Mouse (Mus musculus) right cerebral cortex, adult 2 months (tissue): ENCODE measurements at regions not wholly inside any gene's neighbourhood (a gene's known extent, or its start where the extent isn't known, plus 50 kb on each side); places are given as distances from the start of the nearest gene placed in this dataset.

Experiments used
- DNase-seq, 2 experiments: peaks; one replicate each; pipeline ENCODE4 v3.0.0; 2021 to 2022; ENCODE audit warnings: low spot score in 2 of 2

GRCm38 (mm10) chr16:97234321-97234720 lies 63.8 kb upstream of the Dscam start:
- no peak for DNase-seq

DNA sequence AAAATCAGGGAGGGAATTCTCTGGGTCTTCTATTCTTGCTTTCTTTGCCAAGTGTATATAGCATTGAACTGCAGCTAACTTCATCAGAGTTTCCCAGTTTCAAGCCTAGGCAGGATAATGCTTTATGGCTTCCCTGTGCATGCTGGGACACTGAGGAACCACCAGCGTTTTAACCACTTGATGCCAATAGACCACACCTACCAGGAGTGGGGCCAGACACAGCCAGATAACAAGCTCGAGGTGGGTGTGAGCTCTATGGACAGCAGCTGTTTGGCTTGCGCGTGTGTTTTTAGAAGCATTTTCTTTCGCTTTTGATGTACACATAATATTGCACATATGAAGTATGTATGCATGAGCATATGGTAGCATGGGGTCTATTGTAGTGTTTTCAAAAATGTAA lies 69.1 kb upstream of the Dscam start:
- no peak for DNase-seq

DNA sequence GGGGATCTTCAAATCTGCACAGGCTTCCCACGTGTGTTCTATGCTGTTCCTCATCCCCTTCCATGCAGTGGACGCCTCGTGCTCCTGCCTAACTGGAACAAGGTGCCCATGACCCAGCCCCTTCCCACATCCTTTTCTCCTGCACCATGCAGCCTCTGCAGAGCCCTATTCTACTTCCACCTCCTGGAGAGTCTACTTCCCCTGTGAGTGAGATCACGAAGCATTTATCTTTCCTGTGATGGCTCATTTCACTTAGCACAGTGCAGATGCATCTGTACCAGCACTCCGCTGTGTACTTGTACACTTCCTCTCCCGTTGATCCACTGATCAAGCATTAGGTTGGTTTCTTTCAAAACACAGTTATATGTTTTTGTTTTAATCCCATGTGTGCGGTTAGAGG lies 69.5 kb upstream of the Dscam start:
- no peak for DNase-seq

- no peak for DNase-seq
Observed at GRCm38 (mm10) chr16:97240859-97241360, 70.4 kb upstream of the Dscam start.

- DNase-seq, result no peak
Observed at GRCm38 (mm10) chr16:97241639-97242038, 71.1 kb upstream of the Dscam start.

GRCm38 (mm10) chr16:97250488-97250887 lies 79.9 kb upstream of the Dscam start:
- no peak for DNase-seq

DNA sequence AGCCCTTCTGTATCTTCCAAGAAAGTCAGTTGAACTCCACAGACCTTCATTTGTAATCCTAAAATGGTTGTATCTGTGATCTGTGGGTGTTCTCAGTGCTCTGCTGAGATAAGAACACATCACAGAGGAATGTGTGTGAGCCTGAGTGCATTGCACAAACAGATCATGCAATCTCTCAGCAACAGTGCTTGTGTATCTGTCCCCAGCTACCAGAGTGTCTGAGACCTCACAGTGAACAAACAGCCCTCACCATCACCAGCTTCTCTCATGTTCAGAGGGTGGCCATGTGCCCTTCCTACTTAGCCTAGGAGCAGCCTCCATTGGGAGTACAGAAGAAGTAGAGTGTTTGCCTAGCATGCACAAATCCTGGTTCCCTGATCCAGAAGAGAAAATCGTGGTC lies 82.0 kb upstream of the Dscam start:
- no peak for DNase-seq

- peak; percentile 34 to 52 for DNase-seq
Observed at GRCm38 (mm10) chr16:97252997-97253635, 82.6 kb upstream of the Dscam start.

DNA sequence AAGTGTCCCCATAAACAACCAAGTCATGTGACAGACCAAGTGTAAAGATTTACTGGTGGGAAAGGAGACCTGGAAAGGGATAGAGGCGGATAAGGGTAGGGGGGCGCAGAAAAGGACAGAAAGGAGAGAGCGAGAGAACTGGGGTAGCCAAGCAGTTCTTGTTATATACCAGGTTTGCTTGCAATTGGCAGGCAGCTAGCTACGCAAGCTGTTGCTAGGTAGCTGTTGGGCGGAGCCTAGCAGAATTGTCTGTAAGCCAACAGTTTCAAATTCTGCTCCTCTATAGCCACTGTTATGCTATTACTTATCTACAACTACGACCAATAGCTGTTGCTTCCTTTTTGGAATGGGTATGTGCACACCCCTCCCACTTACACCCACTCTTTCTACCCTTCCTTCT lies 88.3 kb upstream of the Dscam start:
- no peak for DNase-seq

- no peak for DNase-seq
Observed at GRCm38 (mm10) chr16:97263451-97263850, 92.9 kb upstream of the Dscam start.

DNA sequence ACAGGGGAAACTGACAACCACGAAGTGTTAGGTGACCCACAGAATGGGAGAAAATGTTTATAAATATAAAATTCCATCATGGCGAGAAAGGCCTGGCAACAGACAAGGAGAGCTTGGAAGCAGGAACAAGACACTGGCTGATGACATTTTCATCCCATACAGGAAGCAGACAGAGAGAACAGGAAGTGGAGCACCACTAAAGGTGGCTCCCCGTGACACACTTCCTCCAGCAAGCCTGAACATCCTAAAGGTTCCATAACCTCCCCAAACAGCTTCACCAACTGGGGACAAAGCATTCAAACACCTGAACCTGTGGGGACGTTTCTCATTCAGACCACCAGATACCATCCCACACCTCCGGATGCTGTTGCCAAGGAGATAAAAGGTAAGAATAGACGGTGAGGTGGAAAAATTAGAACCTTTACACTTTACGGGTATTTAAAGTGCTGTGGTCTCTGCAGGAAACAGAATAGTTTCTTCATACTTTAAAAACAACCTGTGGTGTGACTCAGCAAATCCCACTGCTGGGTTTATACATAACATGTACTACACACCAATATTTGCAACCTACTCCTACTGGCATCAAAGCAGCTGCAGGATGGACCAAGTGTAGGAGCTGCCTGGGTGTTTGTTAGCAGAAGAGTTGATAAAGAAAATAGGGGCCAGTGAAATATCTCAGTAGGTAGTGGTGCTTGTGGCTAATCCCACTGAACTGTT lies 86.0 kb upstream of the Bace2 start:
- DNase-seq, result no peak

DNA sequence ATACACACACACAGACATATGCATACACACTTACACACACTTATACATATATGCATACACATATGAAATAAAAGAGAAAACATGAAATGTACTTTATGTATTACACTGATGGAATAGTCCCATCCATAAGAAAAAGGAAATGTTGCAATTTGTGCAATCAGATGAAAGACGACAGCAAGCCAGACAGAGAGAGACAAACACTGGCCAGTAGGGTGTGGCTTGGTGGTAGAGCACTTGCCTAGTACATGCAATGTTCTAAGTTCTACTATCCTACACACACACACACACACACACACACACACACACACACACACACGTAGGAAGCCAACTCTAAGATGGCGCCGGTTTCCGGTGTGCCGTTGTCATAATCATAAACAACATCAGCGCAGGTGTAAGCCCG lies 85.3 kb upstream of the Bace2 start:
- no peak for DNase-seq

DNA sequence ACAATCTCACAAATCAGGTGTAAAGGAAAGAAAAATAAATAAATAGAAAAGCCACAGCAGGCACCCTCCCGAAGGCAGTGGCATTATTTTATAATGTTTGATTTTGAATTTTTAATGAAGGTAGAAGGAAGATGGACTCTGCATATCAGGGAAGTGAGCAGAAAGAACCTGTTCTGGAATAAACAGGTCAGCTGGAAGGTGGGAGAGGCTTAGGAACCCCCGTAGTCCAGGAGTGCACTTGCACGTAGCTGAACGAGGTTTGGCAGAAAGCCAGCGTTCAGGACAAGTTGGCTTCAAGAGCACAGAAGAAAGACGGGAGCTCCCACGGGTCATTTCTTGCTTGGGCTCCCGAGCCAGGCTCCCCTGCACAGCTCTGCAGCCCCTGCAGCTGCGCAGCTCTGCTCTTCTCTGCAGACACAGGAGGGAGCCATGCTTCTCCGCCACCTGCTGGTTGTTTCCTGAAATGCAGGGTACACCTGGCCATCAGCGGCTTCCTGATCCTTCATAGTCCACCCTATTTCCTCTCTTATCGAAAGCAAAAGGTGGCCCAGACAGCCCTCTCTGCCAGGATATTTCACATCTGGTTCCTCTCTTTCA lies 84.4 kb upstream of the Bace2 start:
- DNase-seq, result peak; percentile 89 to 92

DNA sequence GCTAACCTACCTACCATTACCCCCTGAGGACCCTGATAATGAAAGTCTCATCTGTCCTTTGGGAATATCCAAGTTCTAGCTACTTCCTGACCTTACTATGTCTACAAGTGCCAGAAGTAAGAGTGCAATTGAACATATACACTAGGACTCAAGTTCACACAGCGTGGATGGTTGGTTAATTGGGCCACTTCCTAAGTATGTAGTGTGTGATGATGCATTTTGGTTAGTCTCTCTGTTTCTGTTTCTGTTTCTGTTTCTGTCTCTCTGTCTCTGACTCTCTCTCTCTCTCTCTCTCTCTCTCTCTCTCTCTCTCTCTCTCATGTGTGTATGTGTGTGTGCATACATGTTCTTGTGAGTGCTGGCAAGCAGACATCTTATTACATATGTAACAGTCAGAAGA lies 77.6 kb upstream of the Bace2 start:
- DNase-seq, result no peak

GRCm38 (mm10) chr16:97281615-97282110 lies 74.9 kb upstream of the Bace2 start:
- no peak for DNase-seq

DNA sequence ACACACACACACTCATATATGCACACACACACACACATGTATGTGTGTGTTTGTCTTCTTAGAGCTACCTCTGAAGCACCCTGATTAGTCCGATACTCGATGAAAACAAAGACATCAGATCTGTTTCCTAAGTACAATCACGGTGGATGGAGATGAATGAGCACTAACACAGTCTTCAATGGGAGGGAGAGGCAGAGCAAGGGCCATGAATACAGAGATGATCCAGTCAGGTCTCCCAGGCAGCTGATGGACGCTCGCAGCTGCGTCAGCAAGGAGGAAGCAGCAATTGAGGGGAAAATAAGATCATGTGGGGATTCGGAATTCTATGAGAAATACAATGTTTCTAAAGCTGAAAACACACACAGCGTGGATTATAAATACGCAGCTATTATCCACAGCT lies 73.6 kb upstream of the Bace2 start:
- no peak for DNase-seq

- DNase-seq, result peak; percentile 56 to 63
Observed at GRCm38 (mm10) chr16:97285886-97286447, 70.6 kb upstream of the Bace2 start.

DNA sequence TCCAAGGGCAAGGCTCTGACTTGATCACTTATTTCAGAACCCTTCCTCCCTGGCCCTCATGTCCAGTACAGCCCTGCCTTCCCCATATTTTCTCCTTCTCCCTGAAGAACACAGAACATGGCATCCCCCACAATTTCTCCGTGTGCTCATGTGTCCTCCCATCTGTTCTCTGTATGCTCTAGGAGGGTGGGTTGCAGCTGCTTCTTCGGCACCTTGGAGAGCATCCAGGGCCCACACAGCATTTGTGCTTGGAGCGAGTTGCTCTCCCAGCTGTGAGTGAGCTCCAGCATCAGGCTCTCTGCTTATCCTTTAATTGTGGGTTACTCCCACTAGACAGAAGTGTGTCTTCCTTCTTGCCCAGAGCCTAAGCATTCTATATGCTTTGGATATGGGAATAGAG lies 69.8 kb upstream of the Bace2 start:
- peak; percentile 50 to 64 for DNase-seq

- DNase-seq, result peak; percentile 79 to 80
Observed at GRCm38 (mm10) chr16:97288634-97289033, 67.9 kb upstream of the Bace2 start.

GRCm38 (mm10) chr16:97292484-97293048 lies 64.0 kb upstream of the Bace2 start:
- no peak for DNase-seq

DNA sequence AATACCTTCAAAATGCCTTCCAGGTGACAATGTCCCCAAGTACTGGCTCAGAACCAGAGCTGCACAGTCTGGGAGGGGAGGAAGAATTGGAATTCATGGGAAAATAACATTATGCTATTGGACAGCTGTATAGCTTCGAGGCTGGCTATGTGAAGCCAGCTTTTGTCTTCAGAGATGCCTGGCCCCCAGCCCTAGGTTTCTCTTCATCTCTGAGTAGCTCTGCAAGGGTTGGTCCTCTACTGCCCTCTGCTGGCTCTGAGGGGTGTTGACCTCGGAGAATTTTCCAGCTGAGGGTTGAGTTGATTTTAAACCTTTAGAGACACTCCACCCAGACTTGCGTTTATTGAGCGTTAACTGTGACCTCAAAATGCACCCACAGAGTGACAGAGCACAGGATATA lies 63.3 kb upstream of the Bace2 start:
- DNase-seq, result peak; percentile 79 to 87

DNA sequence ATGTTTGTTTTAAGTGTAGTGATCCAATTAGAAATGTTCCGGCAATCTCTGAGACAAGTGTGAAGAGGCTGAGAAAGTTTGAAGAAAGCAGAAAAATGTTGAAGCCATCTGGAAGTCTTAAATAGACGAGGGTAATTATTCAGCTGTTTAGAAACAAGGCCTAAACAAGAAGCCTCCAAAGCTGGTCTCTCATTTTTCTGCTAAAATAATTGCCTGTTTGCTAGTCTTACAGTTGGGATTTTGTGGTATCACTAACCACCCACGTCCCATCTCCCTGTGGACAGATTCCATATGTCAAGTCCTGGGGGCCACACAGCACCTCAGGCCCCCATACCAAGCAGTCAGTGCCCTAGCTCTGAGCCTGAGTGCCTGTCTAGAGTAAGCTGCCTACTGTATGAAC lies 59.4 kb upstream of the Bace2 start:
- peak in 1 of 2 experiments; percentile 11 for DNase-seq
